Mouse (Mus musculus): ENCODE results near the gene Vmn1r236.

The Vmn1r236 gene

DNA sequence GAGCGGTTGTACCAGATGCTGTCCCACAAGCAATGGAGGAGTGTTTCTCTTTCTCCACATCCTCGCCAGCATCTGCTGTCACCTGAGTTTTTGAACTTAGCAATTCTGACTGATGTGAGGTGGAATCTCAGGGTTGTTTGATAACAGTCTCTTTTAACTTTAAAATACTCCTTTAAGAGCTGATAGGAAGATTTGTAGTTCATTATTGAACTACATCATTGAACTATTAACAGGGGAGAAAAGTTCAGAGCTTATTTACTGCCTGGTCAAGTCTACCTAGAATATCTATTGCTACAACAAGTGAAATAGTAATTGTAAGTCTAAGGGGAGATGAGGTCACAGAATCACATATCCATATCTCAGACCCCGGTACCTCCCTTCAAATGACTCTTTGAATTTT, at the start of gene Vmn1r236:
Vmn1r236 (plus strand) TSS at position 301 of the 400 bp plus-strand sequence.
- no peak for DNase-seq

DNA sequence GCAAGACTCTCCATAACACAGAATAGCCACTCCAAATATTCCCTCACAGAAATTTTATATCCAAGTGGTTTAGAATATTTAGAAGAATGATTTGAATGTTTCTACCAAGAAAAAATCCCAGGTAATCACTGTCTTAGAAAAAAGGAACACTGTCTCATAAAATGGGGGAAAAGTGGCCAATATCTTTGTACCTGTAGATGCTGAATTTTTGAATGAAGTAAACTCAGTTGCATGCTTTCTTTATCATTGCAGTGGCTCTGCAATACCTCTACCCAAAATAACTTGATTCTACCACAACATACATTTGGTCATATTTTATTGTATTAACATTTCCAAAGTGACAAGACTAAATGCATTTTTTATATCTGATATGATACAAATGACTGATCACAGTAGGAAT, 26.6 kb upstream of the Vmn1r236 start, which contains the start of gene Vmn1r235:
Vmn1r235 (plus strand) TSS at position 301 of the 400 bp plus-strand sequence.
- DNase-seq, result no peak

DNA sequence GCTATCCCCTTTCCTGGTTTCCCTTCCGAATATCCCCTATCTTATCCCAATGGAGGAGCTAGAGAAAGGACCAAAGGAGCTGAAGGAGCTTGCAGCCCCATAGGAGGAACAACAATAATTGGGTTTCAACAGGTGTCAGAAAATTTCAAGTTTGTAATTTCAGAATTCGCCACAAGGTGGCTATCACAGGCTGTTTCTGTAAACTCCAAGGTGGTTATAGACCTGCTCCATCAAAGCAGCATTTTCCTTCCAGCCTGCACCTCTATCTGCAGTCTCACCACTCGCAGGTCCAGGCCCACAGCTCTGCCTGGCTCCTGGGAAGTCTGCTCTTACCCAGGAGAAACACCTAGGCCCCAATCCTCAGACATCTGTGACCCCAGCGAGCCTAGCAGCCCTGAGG, 10.6 kb upstream of the Vmn1r236 start:
- peak; percentile 64 for DNase-seq

DNA sequence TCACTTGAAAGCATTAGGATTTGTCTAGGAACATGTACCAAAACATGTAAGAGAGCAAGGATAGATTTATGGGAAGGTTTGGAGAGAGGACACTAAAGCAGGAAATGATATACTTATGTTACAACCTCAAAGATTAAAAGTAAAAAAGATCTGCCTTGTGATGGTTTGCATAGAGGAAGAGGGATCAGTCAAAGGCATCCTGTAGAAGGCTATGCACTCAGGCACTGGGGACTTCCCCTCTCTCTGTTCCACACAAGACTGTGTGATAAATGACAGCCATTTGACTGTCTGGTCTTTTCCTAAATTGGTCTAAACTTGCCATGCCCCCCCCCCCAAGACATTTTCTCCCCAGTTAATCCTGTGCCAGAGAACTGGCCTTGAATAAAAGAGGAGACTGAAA, 1.7 kb downstream of the Vmn1r236 start:
- DNase-seq, result no peak

DNA sequence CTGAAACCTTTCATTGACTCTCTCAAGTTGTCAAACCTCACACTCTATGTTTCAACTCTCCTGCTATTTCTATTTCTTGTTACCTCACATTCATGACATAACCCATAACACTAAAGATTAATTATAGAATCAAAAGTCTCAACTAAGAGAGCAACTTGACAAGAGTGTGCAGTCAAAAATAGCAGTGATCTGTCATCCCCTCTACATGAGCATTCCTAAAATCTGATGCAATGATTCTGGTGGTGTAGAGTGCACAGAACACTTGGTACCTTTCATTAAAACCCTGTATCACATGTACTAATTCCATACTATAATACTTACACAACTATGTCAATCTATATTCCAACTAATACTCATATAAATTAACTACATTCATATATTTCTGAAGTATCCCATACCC, 7.0 kb downstream of the Vmn1r236 start:
- no peak for DNase-seq

DNA sequence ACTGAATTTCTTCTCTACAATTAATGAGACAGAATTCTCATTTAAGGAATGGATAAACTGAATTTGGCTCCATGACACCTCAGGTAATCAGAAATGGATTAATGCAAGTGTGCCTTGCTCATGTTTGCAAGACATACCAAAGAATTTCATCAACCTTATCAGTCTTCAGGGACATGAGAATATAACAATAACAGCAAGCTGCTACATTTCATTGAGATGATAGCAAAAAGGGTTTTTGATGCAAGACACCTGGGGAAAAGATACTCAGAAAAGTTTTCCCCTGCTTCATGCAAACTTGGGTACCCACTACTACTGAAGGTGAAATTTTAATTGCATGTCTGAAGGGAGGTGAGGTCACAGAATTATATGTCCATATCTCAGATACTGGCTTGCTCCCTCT, 28.8 kb downstream of the Vmn1r236 start, which contains the start of gene Vmn1r237:
Vmn1r237 (plus strand) TSS at position 301 of the 400 bp plus-strand sequence.
- DNase-seq, result no peak
